Mouse (Mus musculus) mouse trophoblast stem cell (cell line): ENCODE data around the gene 4930447C04Rik.

ENCODE experiments used
- in situ Hi-C, 2 experiments: fragments of 300-500 bp; cut with MseI, MboI; formaldehyde crosslinking; loops; 2 replicates in 1 of 2; 3 replicates in 1 of 2; pipeline ENCODE4 v1.15.1; 2025

4930447C04Rik gene

DNA sequence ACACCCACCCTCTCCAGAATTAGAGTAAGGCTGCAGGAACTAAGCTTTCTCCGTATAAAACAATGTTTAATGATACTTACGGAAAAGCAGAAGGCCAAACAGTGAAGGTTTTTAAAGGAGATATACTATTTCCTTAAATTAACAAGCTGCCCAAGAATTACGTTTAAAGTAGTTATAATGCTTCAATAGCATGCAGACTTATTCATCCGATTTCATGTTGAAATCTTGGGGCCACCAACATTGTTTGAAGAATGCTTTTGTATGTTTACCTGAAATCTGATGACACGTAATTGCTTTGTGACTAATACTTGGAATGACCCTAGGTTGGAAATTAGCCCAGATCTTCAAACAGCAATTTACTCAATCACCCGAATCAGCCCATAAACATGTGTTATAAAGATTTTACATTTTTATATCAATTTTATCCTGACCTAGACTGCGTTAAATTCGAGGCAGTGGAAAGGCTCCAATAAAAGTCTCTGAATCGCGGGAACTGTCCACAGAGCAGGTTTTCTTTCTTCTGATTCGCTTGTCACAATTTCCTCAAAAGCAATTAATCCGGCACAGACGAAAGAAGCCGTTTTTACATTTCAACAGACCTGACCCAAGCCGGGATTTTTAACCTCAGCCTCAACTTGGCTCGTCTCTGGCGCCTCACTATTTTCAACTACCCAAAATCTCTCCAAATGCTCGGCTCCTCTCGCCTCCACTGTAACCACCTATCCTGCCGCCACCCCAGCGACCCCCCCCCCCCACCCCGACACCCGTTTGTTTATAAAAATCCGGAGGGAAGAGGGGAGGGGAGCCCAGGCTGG lies 4.0 kb upstream of the 4930447C04Rik start:
- in situ Hi-C loops = no loop called here

DNA sequence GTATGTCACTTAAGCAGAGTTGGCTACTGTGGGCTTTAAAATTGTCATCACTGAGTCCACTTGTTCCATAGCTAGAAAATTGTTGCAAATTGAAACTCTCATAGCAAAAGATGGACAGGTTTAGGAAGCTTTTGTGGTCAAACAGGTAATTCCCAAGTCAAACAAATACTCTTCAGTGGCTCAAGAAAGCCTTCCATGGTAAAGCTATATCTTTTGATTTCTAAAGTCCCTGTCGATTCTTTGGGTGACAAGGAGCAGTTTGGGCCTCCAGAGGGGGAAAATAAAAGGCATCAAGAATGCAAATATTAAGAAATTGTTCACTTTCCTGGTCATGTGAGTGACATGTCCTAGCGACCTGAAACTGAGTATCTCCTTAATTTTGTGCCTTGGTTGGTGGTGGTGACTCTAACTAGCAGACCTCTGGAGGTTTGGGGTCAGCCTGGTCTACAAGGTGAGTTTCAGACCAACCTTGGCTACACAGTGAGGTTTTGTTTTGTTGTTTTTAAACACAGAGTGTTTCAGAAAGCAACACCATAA lies 3.1 kb upstream of the 4930447C04Rik start:
- in situ Hi-C loops = no loop called here

DNA sequence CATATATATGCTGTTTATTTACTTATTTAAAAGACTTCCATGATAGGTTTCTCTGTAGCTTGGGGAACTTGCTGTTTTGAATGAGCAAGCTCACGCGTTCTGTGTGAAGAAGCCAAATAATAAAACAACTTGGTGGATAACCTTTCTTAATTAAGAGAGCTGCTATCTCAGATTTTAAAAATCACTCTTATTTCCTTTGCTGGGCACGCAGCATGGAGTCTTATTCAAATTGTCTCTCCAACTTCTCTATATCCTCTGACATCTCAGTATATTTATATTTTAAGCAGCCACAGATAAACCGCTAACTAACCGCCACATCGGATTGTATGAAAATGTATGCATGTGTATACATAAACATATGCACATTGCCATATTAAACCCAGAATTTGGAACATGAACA lies 1.6 kb upstream of the 4930447C04Rik start:
- in situ Hi-C loops = no loop called here

DNA sequence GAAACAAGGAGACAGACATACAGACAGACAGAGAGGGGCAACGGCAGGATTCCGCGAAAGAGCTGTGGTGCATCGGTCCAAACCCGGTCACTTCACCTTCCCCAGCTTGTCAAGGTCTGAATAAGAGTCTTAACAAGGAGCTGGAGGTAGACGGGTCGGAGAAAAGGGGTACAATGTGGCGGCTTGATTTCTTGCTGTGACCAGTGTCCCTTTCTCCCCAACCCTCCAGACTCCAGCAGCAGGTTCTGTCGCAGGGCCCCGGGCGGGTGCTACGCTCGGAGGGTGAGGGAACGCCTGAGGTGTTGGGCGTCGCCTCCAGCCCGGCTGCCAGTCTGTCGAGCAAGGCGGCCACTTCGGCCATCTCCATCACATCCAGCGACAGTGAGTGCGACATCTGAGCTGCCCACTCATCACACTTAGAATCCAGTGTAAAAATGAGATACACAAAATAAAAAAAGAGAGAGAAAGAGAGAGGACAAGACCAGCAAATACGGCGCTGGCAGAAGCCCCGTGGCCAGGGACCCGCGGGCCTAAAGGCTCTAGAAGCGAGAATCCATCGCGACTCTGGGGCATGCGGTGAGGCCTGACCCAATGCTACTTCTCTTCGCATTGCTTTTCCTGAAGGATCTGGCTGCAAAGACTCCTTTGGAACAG lies 951 bp upstream of the 4930447C04Rik start:
- in situ Hi-C loops = no loop called here

DNA sequence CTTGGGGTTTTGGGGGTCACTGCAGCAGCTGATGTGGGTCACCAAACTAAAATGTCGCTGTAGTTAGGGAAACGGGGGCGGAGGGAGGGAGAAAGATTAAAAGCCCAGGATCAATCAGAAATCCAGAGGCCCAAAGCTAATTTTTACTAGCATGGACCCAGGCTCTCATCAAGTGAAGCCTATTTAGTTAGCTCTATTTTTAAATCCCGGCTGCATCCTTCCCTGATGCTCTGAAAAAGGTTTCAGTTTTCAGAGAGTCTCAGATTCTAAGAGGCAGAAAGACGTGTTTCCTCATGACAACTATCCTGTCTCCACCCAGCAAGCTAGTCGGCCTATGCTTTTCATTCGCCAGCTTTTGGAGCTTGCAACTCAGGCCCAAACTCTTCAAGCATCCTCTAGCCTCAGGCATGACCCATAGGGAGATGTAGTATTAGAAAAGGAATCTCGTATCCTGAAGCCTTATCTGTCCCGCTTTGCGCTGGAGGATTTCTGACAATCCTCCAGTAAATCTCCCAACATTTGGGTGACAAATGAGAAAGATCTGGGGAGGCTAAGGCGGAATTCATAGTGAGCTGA lies 336 bp upstream of the 4930447C04Rik start:
- in situ Hi-C loops = no loop called here

DNA sequence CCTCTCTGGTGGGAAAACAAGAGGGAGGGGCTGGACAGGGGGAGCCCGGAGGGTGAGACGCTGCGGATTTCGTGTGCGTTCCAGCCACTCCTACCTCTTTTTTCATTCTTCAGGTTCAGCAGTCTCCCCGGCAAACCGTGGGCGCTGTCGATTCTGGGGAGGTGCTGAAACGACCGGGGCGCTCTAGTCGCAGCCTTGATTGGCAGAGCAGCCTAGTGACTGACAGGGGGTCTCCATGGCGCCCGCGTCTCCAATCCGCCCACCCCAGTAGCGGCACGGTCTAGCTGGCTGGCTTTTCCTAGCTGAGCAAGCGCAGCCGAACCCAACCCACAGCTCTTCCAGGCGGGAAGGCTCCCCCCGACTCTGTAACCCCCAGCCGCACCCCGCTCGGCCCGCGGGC lies 958 bp downstream of the 4930447C04Rik start, which contains the start of gene Six6:
Gene Six6, plus strand, starts transcription at position 277 of the 400 bp plus-strand sequence.
- in situ Hi-C loops = no loop called here

DNA sequence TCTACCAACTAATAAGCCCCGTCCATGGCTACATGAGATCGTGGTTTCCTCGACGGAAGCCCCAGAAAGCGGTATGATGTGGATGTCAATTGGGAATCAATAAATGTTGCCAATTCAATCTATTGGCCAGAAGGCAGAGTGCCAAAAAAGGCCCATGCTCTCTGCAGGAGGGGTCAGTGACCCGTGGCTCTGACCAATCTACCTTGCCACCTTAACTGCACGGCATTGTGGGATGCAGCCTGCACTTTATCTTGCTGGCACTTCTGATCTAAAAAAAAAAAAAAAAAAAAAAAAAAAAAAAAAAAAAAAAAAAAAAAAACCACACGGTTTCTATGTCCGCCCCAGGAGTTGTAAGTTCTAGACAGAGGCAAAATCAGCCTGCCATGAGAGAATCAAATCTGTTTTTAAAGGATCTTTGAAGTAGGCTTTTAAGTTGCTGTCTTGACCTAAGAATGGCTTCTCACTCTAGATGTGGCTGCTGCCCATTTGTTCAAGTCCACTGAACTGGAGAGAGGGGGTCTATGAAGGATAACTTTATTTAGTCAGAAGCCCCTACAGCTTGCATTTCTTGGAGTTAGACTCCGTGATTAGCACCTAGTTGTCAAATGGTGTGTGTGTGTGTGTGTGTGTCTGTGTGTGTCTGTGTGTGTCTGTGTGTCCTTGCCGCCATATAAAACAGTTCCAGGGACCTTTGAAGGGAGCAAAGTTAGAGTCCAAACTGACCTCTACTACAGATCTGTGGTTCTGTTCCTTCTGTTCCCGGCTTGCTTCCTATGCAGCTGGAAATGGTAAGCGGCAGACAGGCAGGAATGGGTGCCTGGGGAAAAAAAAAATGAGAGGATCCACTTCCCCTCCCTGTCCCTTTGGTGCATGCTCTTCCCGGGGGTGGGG lies 1.7 kb downstream of the 4930447C04Rik start:
- in situ Hi-C loops = no loop called here

DNA sequence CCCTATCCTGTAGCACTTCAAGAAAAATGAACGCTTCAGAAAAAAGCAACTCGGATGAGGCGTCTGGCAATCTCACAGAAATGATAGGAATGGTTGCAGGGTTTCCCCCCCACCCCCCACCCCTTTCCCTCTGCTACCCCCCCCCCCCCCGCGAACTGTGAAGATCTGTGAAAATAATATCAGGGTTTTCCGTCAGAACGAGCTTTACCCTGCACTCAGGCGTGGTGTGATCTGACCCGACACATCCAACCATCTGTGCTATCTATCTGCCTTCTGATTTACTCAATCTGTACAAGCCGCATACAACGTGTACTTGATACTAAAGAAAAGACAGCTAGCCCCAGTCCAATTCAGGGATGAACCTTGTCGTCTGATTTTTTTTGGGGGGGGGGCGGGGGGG lies 2.4 kb downstream of the 4930447C04Rik start:
- in situ Hi-C loops = no loop called here

DNA sequence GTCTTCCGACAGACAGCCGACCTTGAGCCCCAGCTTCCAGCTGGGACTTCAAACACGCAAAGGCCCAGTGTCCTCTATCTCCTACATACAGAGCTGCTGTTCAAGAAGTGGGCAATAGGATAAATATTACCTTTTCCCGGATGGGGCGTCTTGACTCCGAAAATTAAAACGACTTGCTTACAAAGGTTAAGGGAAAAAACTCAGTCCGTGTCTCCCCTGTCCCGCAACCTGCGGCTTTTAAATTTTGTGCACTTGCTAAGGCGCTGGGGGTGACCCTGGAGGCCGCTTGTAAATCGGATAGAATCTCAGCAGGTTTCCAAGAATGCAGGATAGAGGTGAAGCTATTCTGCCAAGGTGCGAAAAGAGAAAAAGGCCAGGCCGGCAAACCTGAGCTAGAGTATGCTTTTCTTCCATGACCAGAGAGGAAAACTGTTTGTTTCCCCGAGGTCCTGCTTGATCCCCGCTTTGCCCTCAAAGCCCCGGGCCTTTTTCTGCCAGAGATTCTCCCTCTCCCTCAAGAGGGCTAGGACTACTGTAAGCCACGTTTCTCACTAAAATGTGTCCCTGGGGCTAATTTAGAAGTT lies 2.9 kb downstream of the 4930447C04Rik start:
- in situ Hi-C loops = no loop called here

DNA sequence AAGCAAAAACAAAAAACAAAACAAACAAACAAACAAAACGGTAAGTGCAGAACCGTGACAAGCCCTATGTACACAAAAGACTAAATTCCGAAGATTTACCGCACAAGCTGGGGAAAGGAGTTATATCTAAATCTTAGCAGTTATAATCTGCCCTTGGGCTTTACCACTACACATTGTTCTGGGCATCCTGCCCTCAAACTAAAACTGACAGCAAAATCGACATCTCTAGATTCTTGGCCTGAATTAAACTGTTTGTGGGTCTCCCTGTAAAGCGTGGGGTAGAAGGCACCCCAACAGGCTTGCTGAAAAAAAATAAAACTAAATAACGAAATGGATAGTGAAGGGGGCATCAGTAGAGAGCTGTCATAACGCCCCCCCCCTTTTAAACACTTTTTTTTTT lies 3.8 kb downstream of the 4930447C04Rik start:
- in situ Hi-C loops = no loop called here

DNA sequence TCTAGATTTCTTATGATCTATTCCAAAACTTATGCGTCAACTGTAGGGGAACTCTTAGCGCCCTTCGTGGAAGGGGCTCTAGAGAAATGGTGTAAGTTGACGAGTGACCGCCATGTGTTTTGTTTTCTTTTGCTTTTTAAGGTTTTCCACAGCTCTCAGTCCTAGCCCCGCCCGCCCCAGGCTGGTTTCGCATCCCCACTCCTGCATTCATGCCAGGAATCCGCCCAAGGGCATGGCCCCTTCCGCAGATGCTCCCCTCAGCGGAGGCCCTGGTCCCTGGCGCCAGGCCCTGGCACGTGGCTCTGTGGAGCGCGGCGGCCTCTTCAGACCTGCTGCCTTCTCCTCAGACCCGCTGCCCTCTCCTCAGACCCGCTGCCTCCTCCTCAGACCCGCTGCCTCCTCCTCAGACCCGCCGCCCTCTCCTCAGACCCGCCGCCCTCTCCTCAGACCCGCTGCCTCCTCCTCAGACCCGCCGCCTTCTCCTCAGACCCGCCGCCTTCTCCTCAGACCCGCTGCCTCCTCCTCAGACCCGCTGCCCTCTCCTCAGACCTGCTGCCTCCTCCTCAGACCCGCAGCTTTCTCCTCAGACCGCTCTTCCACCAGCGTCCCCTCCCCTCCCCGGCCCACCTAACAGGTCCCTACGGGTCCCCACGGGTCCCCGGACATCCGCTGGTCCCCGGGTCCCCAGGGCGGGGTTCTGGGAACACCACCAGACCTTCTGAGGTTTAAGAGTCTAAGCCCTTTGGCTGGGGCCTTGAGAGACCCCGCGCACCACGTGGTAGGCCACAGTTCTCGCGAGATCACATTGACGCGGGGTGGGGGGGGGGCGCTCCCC lies 23.2 kb downstream of the 4930447C04Rik start:
- in situ Hi-C loops = no loop called here

DNA sequence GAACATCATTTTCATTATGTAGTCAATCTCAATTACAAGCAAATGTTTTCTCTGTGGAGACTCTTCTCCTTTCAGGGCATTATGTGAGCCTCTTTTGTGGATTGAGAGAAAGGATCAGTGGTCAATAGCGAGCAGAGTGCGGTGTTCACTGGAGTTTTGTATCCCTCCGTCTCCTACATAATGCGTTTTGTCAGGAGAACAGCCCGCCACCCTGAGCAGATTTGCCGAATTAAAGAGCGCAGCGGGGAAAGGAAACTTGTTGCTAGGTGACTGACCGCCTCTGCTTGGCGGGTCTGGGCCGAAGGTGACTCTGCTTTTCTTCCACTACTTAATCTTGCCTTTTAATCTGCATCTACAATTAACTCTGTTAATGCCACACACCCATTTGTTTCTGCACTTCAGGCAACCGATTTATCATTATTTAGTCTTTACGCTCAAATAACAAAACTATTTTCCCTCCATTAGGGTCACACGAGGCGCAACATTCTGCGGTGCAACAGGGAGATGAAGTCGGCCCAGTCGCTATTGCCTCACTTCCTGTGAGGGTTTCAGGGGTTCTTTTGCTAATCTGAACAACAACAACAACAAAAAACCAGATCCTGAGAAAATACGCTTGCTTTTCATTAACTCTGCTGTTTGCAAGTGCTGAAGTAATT lies 86.1 kb downstream of the 4930447C04Rik start:
- in situ Hi-C loops = no loop called here

DNA sequence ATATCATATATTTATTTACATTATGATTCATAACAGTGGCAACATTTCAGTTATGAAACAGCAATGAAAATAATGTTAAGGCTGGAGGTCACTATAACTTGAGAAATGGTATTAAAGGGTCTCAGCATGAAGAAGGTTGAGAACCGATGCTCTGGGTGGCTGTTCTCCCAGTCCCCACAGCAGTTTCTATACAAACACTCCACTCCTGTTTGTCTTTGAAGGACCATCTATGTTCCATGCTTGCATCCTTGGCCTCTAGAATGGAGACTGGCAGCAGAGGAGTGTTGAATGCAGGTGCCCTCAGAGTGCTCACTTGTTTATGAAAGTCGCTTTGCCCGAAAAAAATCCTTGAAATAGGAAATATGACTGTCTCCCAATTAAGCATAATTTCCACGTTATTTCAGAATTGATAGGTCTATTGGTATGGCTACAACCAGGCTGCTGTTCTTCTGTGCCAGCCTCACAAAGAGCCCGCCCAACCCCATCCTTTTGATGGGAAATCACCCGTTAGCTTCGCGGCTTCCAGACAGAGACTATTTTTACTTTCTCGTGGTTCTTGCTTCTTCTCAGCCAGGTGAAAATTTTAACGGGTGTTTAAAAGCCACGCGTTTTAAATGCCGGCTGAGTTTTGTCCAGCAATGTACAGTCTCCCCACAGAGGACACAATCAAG lies 87.0 kb downstream of the 4930447C04Rik start:
- in situ Hi-C loops = no loop called here

DNA sequence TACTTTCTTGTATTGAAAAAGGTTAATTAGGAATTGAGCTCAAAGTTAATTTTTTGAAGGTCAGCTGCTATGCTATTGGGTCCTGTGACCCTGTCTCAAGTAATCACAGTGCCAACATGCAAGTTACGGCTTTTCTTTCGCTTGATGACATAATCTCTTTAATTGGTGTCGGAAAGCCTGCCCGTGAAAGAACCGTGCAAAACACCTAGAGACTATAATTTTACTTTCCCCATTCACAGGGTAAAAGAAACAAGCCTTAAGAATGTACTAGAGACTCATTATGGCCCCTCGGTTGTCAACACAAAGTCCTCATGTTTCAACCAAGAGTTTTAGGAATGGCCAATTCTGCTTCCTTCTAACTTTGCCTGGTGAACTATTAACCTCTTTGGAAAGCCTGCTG lies 88.3 kb downstream of the 4930447C04Rik start:
- in situ Hi-C loops = no loop called here

DNA sequence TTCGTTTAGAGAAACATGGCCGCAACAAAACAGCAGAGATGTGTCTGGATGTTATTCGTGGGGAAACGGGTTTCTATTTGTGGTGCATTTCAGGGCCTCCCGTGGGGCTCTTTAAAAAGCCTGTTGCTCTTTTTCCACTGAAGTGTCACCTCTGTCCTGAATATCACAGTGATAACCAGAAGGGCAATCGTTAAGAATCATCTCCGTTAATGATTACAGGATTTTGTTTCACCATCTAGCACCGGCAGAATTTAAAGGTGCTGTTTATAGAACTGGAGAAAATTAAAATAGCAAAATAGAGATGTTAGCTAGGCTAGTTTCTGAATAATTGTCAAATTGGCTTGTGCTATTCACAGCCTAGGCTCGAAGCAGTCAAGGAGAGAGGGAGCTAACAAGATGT lies 90.4 kb downstream of the 4930447C04Rik start:
- in situ Hi-C loops = no loop called here

DNA sequence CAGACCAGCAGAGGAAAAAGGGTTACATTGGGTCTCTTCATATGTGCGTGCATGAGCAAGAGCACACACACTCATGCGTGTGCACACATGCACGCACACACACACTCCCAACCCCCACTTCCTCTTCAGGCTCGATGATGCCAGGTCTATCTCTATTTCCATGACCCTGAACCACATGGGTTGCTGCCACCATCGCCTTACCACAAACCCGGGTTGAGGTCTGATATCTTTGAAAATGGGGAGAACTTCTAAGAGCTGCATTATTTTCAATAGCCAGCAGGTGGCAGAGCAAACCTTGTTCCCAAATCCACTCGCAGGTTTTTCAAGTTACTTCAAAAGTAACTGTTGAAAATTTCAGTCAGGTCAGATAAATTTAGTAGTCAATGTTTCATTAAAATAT lies 92.8 kb downstream of the 4930447C04Rik start:
- in situ Hi-C loops = loop anchor here (5.0 kb wide), 2 partner anchors 115 to 130 kb away; no protein-coding TSS in a partner anchor

DNA sequence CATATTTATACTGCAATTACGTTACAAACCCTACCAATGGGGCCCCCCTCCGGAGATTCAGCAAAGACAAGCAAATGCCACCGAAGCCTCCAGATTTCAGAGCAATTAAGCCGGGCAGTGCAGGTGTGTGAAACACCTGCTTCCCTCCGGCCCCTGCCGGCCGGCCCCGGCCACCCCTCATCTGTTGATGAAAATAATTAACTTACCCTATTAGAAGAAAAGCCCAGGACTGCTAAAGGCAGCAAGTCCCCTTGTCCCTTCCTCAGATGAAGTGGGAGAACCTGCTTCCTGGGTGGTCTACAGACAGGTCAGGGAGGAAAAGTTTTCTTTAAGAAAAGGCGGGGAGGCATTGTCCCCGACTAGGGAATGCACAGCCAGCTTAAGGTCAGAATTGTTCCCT lies 94.6 kb downstream of the 4930447C04Rik start:
- in situ Hi-C loops = loop anchor here (5.0 kb wide), 2 partner anchors 116 to 131 kb away; no protein-coding TSS in a partner anchor

DNA sequence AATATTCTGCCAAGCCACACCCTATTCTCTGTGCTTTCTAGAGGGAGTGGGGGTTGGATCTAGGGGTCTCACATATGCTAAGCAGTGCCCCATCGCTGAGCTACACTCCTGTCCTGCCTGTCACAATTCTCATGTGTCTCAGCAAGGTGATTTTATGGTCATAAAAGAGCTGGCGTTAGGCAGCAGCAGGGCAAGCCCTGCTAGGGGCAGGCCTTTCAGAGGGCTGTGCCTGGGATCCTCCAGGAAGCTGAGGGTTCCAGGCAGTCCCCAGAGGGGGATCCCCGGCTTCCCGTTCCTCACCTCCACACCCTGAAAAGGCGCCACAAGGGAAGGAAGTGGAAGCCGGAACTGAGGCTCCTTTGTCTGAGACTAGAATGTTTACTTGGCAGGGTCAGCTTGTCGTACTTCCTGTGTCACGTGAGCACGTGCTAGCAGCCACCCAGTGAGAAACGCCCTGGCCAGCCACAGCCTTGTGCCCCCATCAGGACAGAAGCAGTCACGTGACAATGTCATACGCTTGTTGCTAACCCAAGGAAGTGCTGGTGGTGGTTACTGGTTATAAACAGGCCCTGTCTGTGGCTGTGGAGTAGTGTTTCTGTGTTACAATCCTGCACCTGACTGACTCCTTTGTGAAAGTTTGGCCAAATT lies 96.5 kb downstream of the 4930447C04Rik start:
- in situ Hi-C loops = no loop called here
